Mouse (Mus musculus) E14TG2a.4 (cell line): ENCODE measurements at regions not wholly inside any gene's neighbourhood (a gene's known extent, or its start where the extent isn't known, plus 50 kb on each side); places are given as distances from the start of the nearest gene placed in this dataset.

Experiments
- CTCF ChIP-seq: conservative IDR thresholded peaks from 2 replicates; pipeline ENCODE4 v1.5.1; 2014; ENCODE audit warnings: low read length
- NANOG ChIP-seq: IDR thresholded peaks from 2 replicates; pipeline ENCODE4 v1.6.1; 2014; ENCODE audit warnings: borderline replicate concordance, low read length, mixed read lengths
- POU5F1 ChIP-seq: IDR thresholded peaks from 2 replicates; pipeline ENCODE4 v1.6.1; 2014; ENCODE audit warnings: low read length, borderline replicate concordance

GRCm38 (mm10) chr16:30178596-30178995, 88.7 kb downstream of the Cpn2 start:
- no peak for TF ChIP-seq CTCF
- no peak for TF ChIP-seq NANOG
- TF ChIP-seq POU5F1 = no peak
